Mouse (Mus musculus) intestine, postnatal 0 days (tissue): ENCODE measurements around the gene Ccdc148. TPM values are rescaled to one million over a fixed set of nuclear protein-coding genes. Genes with fewer than 3 reads are reported as not detected.

Experiments
- ATAC-seq: fragments of 200-750 bp; cut with Nextera tagmentation; 2 replicates; pipeline ENCODE4 v1.8.0; 2017; ENCODE audit warnings: mild to moderate bottlenecking, moderate TSS enrichment, moderate library complexity
- H3K27ac ChIP-seq: fragments of 300-500 bp; sonication (generic); 2 replicates; pipeline ENCODE4 v1.5.1; 2014; ENCODE audit warnings: mild to moderate bottlenecking, low read depth, low read length, moderate library complexity
- H3K27me3 ChIP-seq: fragments of 300-500 bp; sonication (generic); replicated peaks from 2 replicates; pipeline ENCODE4 v1.6.1; 2014; ENCODE audit warnings: low read length, mixed read lengths; ENCODE audit not compliant: control insufficient read depth, insufficient read depth
- H3K36me3 ChIP-seq: fragments of 300-500 bp; sonication (generic); 2 replicates; pipeline ENCODE4 v1.6.1; 2014; ENCODE audit warnings: mild to moderate bottlenecking, moderate library complexity; ENCODE audit not compliant: control insufficient read depth, insufficient read depth
- H3K4me1 ChIP-seq: fragments of 300-500 bp; sonication (generic); replicated peaks from 2 replicates; pipeline ENCODE4 v1.6.1; 2014; ENCODE audit warnings: antibody characterized with exemption, low read length, mixed read lengths; ENCODE audit not compliant: control insufficient read depth, insufficient read depth
- H3K4me2 ChIP-seq: fragments of 300-500 bp; sonication (generic); replicated peaks from 2 replicates; pipeline ENCODE4 v1.6.1; 2014; ENCODE audit warnings: low read depth, mild to moderate bottlenecking, moderate library complexity
- H3K4me3 ChIP-seq: fragments of 300-500 bp; sonication (generic); 2 replicates; pipeline ENCODE4 v1.5.1; 2014; ENCODE audit warnings: low read depth, low read length
- H3K9ac ChIP-seq: fragments of 300-500 bp; sonication (generic); 2 replicates; pipeline ENCODE4 v1.6.1; 2014; ENCODE audit warnings: mild to moderate bottlenecking, low read depth, low read length
- H3K9me3 ChIP-seq: fragments of 300-500 bp; sonication (generic); 2 replicates; pipeline ENCODE4 v1.6.1; 2016; ENCODE audit warnings: mixed run types; ENCODE audit not compliant: control insufficient read depth
- CTCF ChIP-seq: sonication (generic); IDR thresholded peaks from 2 replicates; pipeline ENCODE4 v1.5.1; 2016; ENCODE audit warnings: low read depth, mild to moderate bottlenecking, control low read depth, antibody characterized with exemption, moderate library complexity
- whole genome bisulfite sequencing: fragments of 180-500 bp; shearing (Covaris S2); extraction: QIAGEN DNeasy Blood & Tissue Kit; methylation state at CpG from one replicate; pipeline ENCODE4 v1.1.7; 2014; 5-methylcytosine and 5-hydroxymethylcytosine counted together
- polyA plus RNA-seq: library from polyadenylated mRNA; unstranded; fragments of >200 nt; fragmentation: Nextera tagmentation; extraction: Ambion mirVana; gene quantifications from 2 replicates; pipeline ENCODE4 v1.2.1, GENCODE M21; 2015

Ccdc148 gene
- polyA plus RNA-seq, 1 experiment from 2014 or later: 0.81 TPM

GRCm38 (mm10) chr2:59191466-59191865, 31.0 kb upstream of the Ccdc148 start:
- H3K36me3 ChIP-seq: 0 out of 2 replicates have a peak, but pooled peaks cover 10% of the 10 kb centered on the region
- WGBS: 76% methylated on average over 8 of the region's 8 CpGs
- no peak overlapping the region for H3K4me3 ChIP-seq
- no peaks in the 10 kb centered on the region for H3K4me1 ChIP-seq
- no peak for ATAC-seq
- H3K9ac ChIP-seq: no peak overlapping the region
- no peaks in the 10 kb centered on the region for H3K9me3 ChIP-seq
- no peak for TF ChIP-seq CTCF
- no peak overlapping the region for H3K27ac ChIP-seq
- H3K27me3 ChIP-seq: no peaks in the 10 kb centered on the region
- no peak overlapping the region for H3K4me2 ChIP-seq

- Histone ChIP-seq H3K9me3 (no peaks in the 10 kb centered on the region), H3K4me2 (no peak overlapping the region), H3K4me1 (no peaks in the 10 kb centered on the region), H3K27me3 (no peaks in the 10 kb centered on the region), H3K4me3 (no peak overlapping the region), H3K36me3 (0 out of 2 replicates have a peak, but pooled peaks cover 10% of the 10 kb centered on the region), H3K9ac (no peak overlapping the region), H3K27ac (no peak overlapping the region)
- ATAC-seq: no peak
- no peak for TF ChIP-seq CTCF
- 89% methylated on average over 10 of the region's 10 CpGs for WGBS
Measured at GRCm38 (mm10) chr2:59190186-59190585, 29.7 kb upstream of the Ccdc148 start.

- Histone ChIP-seq H3K9me3 (no peaks in the 10 kb centered on the region), H3K36me3 (0 out of 2 replicates have a peak, but pooled peaks cover 10% of the 10 kb centered on the region), H3K9ac (no peak overlapping the region), H3K4me1 (no peaks in the 10 kb centered on the region), H3K27ac (no peak overlapping the region), H3K27me3 (no peaks in the 10 kb centered on the region), H3K4me2 (no peak overlapping the region), H3K4me3 (no peak overlapping the region)
- ATAC-seq: no peak
- WGBS: 79% methylated on average over 5 of the region's 5 CpGs
- no peak for TF ChIP-seq CTCF
Measured at GRCm38 (mm10) chr2:59189661-59190185, 29.2 kb upstream of the Ccdc148 start.

GRCm38 (mm10) chr2:59188306-59188705, 27.8 kb upstream of the Ccdc148 start:
- H3K4me1 ChIP-seq: no peaks in the 10 kb centered on the region

GRCm38 (mm10) chr2:59186966-59187365, 26.5 kb upstream of the Ccdc148 start:
- no peaks in the 10 kb centered on the region for H3K9me3 ChIP-seq
- H3K27me3 ChIP-seq: no peaks in the 10 kb centered on the region
- H3K27ac ChIP-seq: no peak overlapping the region
- WGBS: 74% methylated on average over 6 of the region's 6 CpGs
- no peak overlapping the region for H3K4me3 ChIP-seq
- no peak overlapping the region for H3K4me2 ChIP-seq
- ATAC-seq: no peak
- H3K4me1 ChIP-seq: no peaks in the 10 kb centered on the region
- TF ChIP-seq CTCF: no peak
- H3K36me3 ChIP-seq: 0 out of 2 replicates have a peak, but pooled peaks cover 10% of the 10 kb centered on the region
- no peak overlapping the region for H3K9ac ChIP-seq

More at GRCm38 (mm10) chr2:59188306-59188705, 27.8 kb upstream of the Ccdc148 start:
- Histone ChIP-seq H3K27ac (no peak overlapping the region), H3K4me3 (no peak overlapping the region), H3K4me2 (no peak overlapping the region), H3K9ac (no peak overlapping the region), H3K36me3 (0 out of 2 replicates have a peak, but pooled peaks cover 10% of the 10 kb centered on the region), H3K27me3 (no peaks in the 10 kb centered on the region), H3K9me3 (no peaks in the 10 kb centered on the region)
- ATAC-seq: no peak
- WGBS: 92% methylated on average over 8 of the region's 8 CpGs
- TF ChIP-seq CTCF: no peak

- Histone ChIP-seq H3K36me3 (0 out of 2 replicates have a peak, but pooled peaks cover 10% of the 10 kb centered on the region), H3K9me3 (no peaks in the 10 kb centered on the region), H3K9ac (no peak overlapping the region), H3K4me2 (no peak overlapping the region), H3K4me3 (no peak overlapping the region), H3K27me3 (no peaks in the 10 kb centered on the region), H3K27ac (no peak overlapping the region), H3K4me1 (no peaks in the 10 kb centered on the region)
- no peak for TF ChIP-seq CTCF
- WGBS: 93% methylated on average over 8 of the region's 8 CpGs
- no peak for ATAC-seq
Measured at GRCm38 (mm10) chr2:59186122-59186521, 25.6 kb upstream of the Ccdc148 start.
